Mouse (Mus musculus) thymus, postnatal 4 days (tissue): ENCODE results near the gene T2.
"Not testable (repeated sequence)": the region's sequence is repeated elsewhere in the genome, so short reads cannot be mapped to it uniquely, and the experiment has no call there.

Source experiments
- DNase-seq: peaks from one replicate; pipeline ENCODE4 v3.0.0; 2021

Gene T2

DNA sequence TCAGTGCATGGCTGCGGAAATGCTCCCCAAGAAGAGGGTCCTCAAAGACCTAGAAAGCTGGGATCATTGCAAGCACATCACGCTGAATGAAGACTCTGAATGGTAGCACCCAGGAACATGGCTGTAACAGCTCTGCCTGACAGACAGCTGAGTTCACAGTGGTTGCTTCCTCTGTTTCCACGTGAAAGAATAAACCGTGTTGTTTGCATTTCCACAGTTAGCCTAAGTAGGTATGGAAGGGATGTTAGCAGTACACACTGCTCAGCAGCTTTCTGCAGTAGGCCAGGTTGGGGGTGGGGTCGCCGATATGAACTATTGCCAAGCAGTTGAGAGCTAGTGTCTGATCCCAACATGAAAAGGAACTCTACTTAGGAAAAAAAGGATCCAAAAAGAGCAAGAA, at the start of gene T2:
Gene T2 (plus strand): TSS at position 301 of the 400 bp plus-strand sequence.
- no peak for DNase-seq

GRCm38 (mm10) chr17:8310838-8311614, 44.8 kb upstream of the T2 start, which contains the start of gene Sft2d1:
Sft2d1 (plus strand) TSS chr17:8311102.
- peak; percentile 98 for DNase-seq

GRCm38 (mm10) chr17:8311751-8312150, 44.0 kb upstream of the T2 start:
- DNase-seq = no peak

DNA sequence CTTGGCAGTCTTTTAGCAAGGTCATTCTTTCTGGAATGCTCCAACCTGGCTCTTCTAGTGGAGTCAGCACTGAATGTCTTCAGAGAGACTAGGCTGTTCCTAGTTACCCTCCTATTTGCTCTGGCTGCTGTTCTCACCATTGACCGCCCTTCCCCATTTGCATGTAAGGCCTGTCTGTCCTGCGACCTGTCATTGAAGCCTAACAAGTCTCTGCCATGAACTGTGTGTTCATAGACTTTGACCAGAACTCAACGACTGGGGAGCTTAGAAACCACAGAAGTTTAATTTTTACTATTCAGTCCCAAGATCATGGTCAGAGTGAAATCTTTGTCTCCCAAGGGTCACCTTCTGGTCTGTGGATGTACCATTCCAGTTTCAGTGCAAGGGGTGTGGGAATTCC, 41.8 kb upstream of the T2 start:
- DNase-seq = no peak

- DNase-seq = peak; percentile 47
Measured at GRCm38 (mm10) chr17:8316251-8316650, 39.5 kb upstream of the T2 start.

DNA sequence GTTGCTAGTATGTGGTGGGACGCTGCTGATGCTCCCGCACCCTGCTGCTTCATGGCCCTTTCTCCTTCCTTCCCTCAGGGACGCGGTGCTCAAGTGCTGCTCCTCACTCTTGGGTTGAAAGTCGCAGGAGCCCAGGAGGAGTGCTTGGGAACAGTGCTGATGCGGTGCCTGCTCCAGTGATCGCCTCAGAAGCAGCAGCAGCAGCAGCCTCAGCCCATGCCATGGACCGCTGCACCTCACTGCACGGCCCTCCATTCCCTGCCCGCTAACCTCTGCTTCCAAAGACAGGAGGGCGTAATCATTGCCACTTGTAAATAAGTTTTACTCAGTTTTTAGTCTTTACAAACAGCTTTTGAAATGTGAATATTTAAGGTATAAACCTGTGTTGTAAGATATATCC, 28.9 kb upstream of the T2 start:
- not testable (repeated sequence) for DNase-seq

- DNase-seq = peak; percentile 59
Measured at GRCm38 (mm10) chr17:8328511-8329174, 27.1 kb upstream of the T2 start.

- no peak for DNase-seq
Measured at GRCm38 (mm10) chr17:8330602-8331001, 25.2 kb upstream of the T2 start.

GRCm38 (mm10) chr17:8337159-8337558, 18.6 kb upstream of the T2 start, which contains the start of gene Prr18:
Prr18 (plus strand) TSS chr17:8337459.
- not testable (repeated sequence) for DNase-seq

- DNase-seq = no peak
Measured at GRCm38 (mm10) chr17:8339666-8340374, 16.0 kb upstream of the T2 start.

DNA sequence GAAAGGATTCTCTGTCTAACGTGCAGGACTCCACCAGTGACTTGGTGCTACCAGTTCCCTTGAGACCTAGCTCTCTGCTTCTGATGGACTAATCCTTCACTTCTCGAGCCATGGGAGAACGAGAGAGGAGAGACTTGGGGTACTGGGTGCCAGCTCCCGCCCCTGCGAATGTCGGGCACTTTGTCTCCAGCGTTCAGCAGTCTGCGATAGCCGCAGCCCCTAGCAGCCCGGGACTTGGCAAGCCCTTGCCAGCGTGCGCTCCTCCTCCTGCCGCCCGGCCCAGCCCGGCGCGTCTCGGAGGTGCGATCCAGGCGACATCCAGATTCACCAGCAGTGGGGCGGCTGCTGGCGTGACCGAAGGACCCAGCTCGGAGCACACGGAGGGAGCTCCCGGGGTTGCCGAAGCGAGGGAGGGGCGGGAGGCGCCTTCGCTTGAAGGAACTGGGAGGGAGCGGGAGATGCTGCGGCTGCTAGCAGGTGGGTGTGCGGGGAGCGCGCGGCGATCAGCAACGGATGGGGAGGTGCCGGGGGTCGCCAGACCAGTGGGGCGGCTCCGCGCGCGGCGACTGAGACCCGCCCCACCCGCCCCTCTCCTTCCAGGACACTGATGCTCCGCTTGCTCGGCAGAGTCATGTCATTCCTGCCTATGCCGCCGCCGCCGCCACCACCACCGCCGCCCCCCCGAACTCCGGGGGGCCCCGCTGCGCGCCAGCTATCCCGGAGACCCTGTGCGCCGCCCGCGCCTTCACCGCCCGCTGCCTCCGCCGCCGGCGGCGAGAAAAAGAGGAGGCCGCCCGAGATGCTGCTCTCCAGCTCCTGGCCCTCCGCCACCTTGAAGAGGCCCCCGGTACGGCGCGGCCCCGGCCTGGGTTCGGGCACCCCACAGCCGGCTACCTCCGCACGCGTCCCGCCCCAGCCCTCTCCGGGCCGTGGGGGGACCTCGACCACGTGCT, 15.1 kb upstream of the T2 start:
- DNase-seq = peak; percentile 53

GRCm38 (mm10) chr17:8341360-8341963, 14.3 kb upstream of the T2 start:
- no peak for DNase-seq

DNA sequence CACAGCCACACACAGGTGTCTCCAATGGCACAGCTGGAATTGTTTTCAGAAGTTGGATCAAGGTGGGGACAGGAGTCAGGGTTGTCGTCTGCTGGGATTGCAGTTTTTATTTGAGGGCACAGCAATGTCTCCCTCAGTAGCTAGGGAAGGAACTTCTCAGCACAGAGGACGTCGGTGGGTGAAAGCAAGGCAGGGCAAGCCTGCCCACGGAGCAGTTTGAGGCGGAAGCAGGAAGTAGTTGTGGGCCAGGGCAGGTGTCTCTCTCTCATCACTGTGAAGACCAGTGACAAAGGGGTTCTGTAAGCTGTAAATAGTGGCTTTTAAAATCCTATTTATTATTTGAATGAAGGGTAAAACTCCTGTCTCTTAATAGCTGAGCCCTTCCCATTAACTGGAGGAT, 13.1 kb upstream of the T2 start:
- peak; percentile 50 for DNase-seq

GRCm38 (mm10) chr17:8343416-8343815, 12.4 kb upstream of the T2 start:
- no peak for DNase-seq

GRCm38 (mm10) chr17:8347765-8348285, 8.0 kb upstream of the T2 start:
- DNase-seq = no peak

DNA sequence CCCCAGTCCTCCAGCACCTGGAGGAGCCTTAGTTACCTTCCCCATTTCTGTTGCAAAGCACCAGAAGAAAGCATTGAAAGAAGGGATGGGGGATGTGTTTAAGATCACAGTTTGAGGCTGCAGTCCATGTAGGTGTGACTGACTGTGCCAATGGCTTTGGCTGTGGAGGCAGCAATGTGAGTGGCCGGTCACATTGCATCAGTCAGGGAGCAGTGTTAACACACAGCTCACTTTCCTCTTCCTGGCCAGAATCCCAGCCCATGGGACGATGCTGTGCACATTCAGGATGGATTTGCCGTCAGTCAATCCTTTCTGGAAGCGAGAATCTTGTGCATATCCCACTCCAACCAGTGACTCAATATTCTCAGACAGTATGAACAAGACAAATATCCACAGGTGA, 6.9 kb upstream of the T2 start:
- DNase-seq = no peak

DNA sequence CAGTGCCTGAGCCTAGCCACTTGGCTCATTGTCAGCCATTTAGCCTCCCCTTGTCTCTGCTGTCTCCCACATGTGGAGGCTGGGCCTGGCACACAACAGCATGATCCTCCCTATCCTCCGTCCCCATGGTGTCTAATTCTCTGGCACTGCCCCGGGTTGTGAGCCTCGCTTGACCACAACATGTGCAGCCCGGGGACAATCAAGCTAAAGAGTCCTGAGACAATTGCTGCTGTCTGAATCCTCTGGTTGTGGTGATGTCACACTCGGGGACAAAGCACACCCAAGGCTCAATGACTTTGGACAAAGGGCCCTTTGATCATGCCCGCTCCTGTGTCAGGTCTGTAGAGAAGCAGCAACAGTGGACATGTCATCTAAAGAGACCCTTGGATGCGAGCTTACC, 4.7 kb upstream of the T2 start:
- no peak for DNase-seq

- DNase-seq = no peak
Measured at GRCm38 (mm10) chr17:8357498-8357897, 1.7 kb downstream of the T2 start.

- DNase-seq = no peak
Measured at GRCm38 (mm10) chr17:8360876-8361275, 5.1 kb downstream of the T2 start.

DNA sequence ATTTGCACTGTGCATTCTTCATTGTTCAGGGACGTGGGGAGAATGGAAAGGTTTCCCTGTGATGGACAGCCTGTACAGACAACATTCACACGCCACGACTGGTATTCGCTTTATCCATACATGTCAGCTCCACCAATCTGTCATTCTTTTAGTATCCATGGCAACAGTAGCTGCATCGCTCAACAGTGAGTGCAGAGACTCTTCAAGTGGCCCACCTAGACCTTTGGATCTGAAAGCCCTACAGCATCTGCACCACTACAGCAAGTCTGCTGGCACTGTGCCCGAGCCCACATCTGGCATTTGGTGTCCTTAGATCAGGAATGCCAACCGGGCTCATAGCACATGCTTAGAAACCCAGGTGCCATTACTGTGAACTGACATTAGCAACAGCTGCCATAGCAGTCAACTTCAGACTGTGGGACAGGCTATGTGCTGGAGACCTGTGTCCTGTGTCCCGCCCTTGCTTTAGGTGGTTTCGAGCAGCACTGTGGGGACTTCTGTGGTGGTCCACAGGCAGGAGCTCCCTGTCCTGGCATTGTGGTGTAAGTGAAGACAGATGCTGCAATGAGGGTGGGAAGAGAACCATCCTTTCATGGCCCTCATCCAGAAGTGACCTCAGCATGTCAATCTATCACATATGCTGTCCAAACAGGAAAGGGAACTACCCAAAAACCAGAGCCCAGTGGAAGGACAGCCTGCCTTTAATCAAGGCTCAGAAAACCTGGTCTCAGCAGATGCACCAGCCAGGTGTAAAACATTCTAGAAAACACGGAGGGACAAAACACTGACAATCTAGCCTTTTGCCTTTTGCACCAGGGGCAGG, 5.7 kb downstream of the T2 start:
- DNase-seq = no peak
